Mouse (Mus musculus) thymus, postnatal 10 days (tissue): ENCODE measurements around the gene Ubtd2.
A peak's percentile ranks its signal among the peaks of the same experiment; 100 is the strongest.

Experiments
- DNase-seq, 2 experiments: peaks; one replicate each; pipeline ENCODE4 v3.0.0; 2021; ENCODE audit warnings: low spot score in 2 of 2

Gene Ubtd2

GRCm38 (mm10) chr11:32545605-32546004 lies 90.4 kb downstream of the Ubtd2 start:
- DNase-seq: no peak

- no peak for DNase-seq
Observed at GRCm38 (mm10) chr11:32546483-32546882, 91.3 kb downstream of the Ubtd2 start.

- no peak for DNase-seq
Observed at GRCm38 (mm10) chr11:32547391-32547947, 92.3 kb downstream of the Ubtd2 start.

GRCm38 (mm10) chr11:32548240-32548639 lies 93.1 kb downstream of the Ubtd2 start:
- DNase-seq: no peak

GRCm38 (mm10) chr11:32549236-32549635 lies 94.1 kb downstream of the Ubtd2 start:
- no peak for DNase-seq

GRCm38 (mm10) chr11:32550102-32550501 lies 94.9 kb downstream of the Ubtd2 start:
- DNase-seq: no peak

- DNase-seq: no peak
Observed at GRCm38 (mm10) chr11:32551056-32551455, 95.9 kb downstream of the Ubtd2 start.

- no peak for DNase-seq
Observed at GRCm38 (mm10) chr11:32551579-32552297, 96.6 kb downstream of the Ubtd2 start.

GRCm38 (mm10) chr11:32552401-32553090 lies 97.4 kb downstream of the Ubtd2 start:
- DNase-seq: no peak

GRCm38 (mm10) chr11:32553311-32554140 lies 98.4 kb downstream of the Ubtd2 start:
- DNase-seq: peak; percentile 53 to 54

GRCm38 (mm10) chr11:32554141-32555091 lies 99.2 kb downstream of the Ubtd2 start:
- DNase-seq: no peak

- DNase-seq: no peak
Observed at GRCm38 (mm10) chr11:32555103-32555689, 100.0 kb downstream of the Ubtd2 start.

- no peak for DNase-seq
Observed at GRCm38 (mm10) chr11:32556333-32556990, 101.3 kb downstream of the Ubtd2 start.

- DNase-seq: no peak
Observed at GRCm38 (mm10) chr11:32558026-32558425, 102.9 kb downstream of the Ubtd2 start.

GRCm38 (mm10) chr11:32558677-32559076 lies 103.5 kb downstream of the Ubtd2 start:
- peak; percentile 45 to 52 for DNase-seq

GRCm38 (mm10) chr11:32560015-32560770 lies 105.0 kb downstream of the Ubtd2 start:
- DNase-seq: no peak

GRCm38 (mm10) chr11:32561465-32562355 lies 106.5 kb downstream of the Ubtd2 start:
- no peak for DNase-seq

- DNase-seq: no peak
Observed at GRCm38 (mm10) chr11:32562706-32563105, 107.5 kb downstream of the Ubtd2 start.
